Mouse (Mus musculus): Measurements from ENCODE around the gene Fam102b. TPM values are rescaled to one million over a fixed set of nuclear protein-coding genes. Genes with fewer than 3 reads are reported as not detected.

Fam102b gene
- polyA plus RNA-seq, 1 experiment from 2014 or later, result 22.2 TPM

GRCm38 (mm10) chr3:109031626-109032025 lies 4.2 kb upstream of the Fam102b start:
- no peak overlapping the region for H3K27ac ChIP-seq (replicated peaks)
- no peaks in the 10 kb centered on the region for H3K27me3 ChIP-seq (replicated peaks)
- H3K36me3 ChIP-seq, result no peaks in the 10 kb centered on the region
- H3K9me3 ChIP-seq (replicated peaks), result no peaks in the 10 kb centered on the region
- 84% methylated on average over 3 of the region's 3 CpGs for WGBS
- no peak overlapping the region for H3K9ac ChIP-seq (replicated peaks)
- ATAC-seq (ENCODE audit: low FRiP score), result no peak
- no peak overlapping the region for H3K4me2 ChIP-seq
- H3K4me1 ChIP-seq, result peaks cover 2% of the 10 kb centered on the region; the same call in 1 of the 2 replicates
- H3K4me3 ChIP-seq (replicated peaks), result no peak overlapping the region

- H3K9ac ChIP-seq (replicated peaks), result no peak overlapping the region
- no peaks in the 10 kb centered on the region for H3K27me3 ChIP-seq (replicated peaks)
- H3K9me3 ChIP-seq (replicated peaks), result no peaks in the 10 kb centered on the region
- H3K4me3 ChIP-seq (replicated peaks), result no peak overlapping the region
- H3K27ac ChIP-seq (replicated peaks), result no peak overlapping the region
- peaks cover 10% of the 10 kb centered on the region for H3K4me1 ChIP-seq
- no peaks in the 10 kb centered on the region for H3K36me3 ChIP-seq
- no peak overlapping the region for H3K4me2 ChIP-seq
- 61% methylated on average over 6 of the region's 6 CpGs for WGBS
- ATAC-seq (ENCODE audit: low FRiP score), result no peak
Measured at GRCm38 (mm10) chr3:109030817-109031216, 3.4 kb upstream of the Fam102b start.

- Histone ChIP-seq H3K9ac (replicated peaks) (no peak overlapping the region), H3K4me2 (no peak overlapping the region), H3K4me3 (replicated peaks) (no peak overlapping the region), H3K9me3 (replicated peaks) (no peaks in the 10 kb centered on the region), H3K27me3 (replicated peaks) (no peaks in the 10 kb centered on the region), H3K27ac (replicated peaks) (no peak overlapping the region), H3K36me3 (no peaks in the 10 kb centered on the region), H3K4me1 (peaks cover 20% of the 10 kb centered on the region)
- WGBS, result 50% methylated on average over 5 of the region's 5 CpGs
- ATAC-seq (ENCODE audit: low FRiP score), result no peak
Measured at GRCm38 (mm10) chr3:109029661-109030060, 2.3 kb upstream of the Fam102b start.

GRCm38 (mm10) chr3:109026991-109027470 lies 376 bp downstream of the Fam102b start:
- Histone ChIP-seq H3K9ac (replicated peaks) (peak overlapping the region; percentile 81), H3K9me3 (replicated peaks) (no peaks in the 10 kb centered on the region), H3K36me3 (no peaks in the 10 kb centered on the region), H3K27ac (replicated peaks) (peak overlapping the region; percentile 86), H3K27me3 (replicated peaks) (no peaks in the 10 kb centered on the region), H3K4me3 (replicated peaks) (peak overlapping the region; percentile 76), H3K4me1 (peaks cover 32% of the 10 kb centered on the region), H3K4me2 (peak overlapping the region; percentile 70)
- ATAC-seq (ENCODE audit: low FRiP score), result peak; percentile 85
- under 1% methylated on average over 50 of the region's 51 CpGs for WGBS

GRCm38 (mm10) chr3:109026462-109026990 lies 881 bp downstream of the Fam102b start:
- Histone ChIP-seq H3K9me3 (replicated peaks) (no peaks in the 10 kb centered on the region), H3K36me3 (no peaks in the 10 kb centered on the region), H3K27me3 (replicated peaks) (no peaks in the 10 kb centered on the region)

GRCm38 (mm10) chr3:109025579-109025978 lies 1.8 kb downstream of the Fam102b start:
- WGBS, result 17% methylated on average over 16 of the region's 16 CpGs
- peak overlapping the region; percentile 70 for H3K4me2 ChIP-seq
- peak overlapping the region; percentile 20 for H3K9ac ChIP-seq (replicated peaks)
- H3K27me3 ChIP-seq (replicated peaks), result no peaks in the 10 kb centered on the region
- H3K4me1 ChIP-seq, result peaks cover 32% of the 10 kb centered on the region
- ATAC-seq (ENCODE audit: low FRiP score), result peak; percentile 19; the same call in 1 of the 2 replicates
- H3K27ac ChIP-seq (replicated peaks), result no peak overlapping the region
- H3K4me3 ChIP-seq (replicated peaks), result peak overlapping the region; percentile 76
- H3K9me3 ChIP-seq (replicated peaks), result no peaks in the 10 kb centered on the region
- H3K36me3 ChIP-seq, result no peaks in the 10 kb centered on the region

More at GRCm38 (mm10) chr3:109026462-109026990, 881 bp downstream of the Fam102b start:
- H3K27ac ChIP-seq (replicated peaks), result peak overlapping the region; percentile 86
- H3K9ac ChIP-seq (replicated peaks), result peak overlapping the region; percentile 81
- H3K4me2 ChIP-seq, result peak overlapping the region; percentile 70
- peak overlapping the region; percentile 76 for H3K4me3 ChIP-seq (replicated peaks)
- WGBS, result 5% methylated on average over 15 of the region's 15 CpGs
- peaks cover 32% of the 10 kb centered on the region for H3K4me1 ChIP-seq
- peak; percentile 3; the same call in 1 of the 2 replicates for ATAC-seq (ENCODE audit: low FRiP score)

- peaks cover 32% of the 10 kb centered on the region for H3K4me1 ChIP-seq
- peak overlapping the region; percentile 23; the same call in 1 of the 2 replicates for H3K27ac ChIP-seq (replicated peaks)
- H3K9ac ChIP-seq (replicated peaks), result no peak overlapping the region
- no peaks in the 10 kb centered on the region for H3K36me3 ChIP-seq
- no peaks in the 10 kb centered on the region for H3K27me3 ChIP-seq (replicated peaks)
- no peak for ATAC-seq (ENCODE audit: low FRiP score)
- WGBS, result 51% methylated on average over 8 of the region's 8 CpGs
- no peak overlapping the region for H3K4me3 ChIP-seq (replicated peaks)
- no peak overlapping the region; the same call in 1 of the 2 replicates for H3K4me2 ChIP-seq
- no peaks in the 10 kb centered on the region for H3K9me3 ChIP-seq (replicated peaks)
Measured at GRCm38 (mm10) chr3:109023066-109023465, 4.3 kb downstream of the Fam102b start.

- H3K4me1 ChIP-seq, result peaks cover 29% of the 10 kb centered on the region
- WGBS, result 90% methylated on average over 6 of the region's 6 CpGs
- H3K9me3 ChIP-seq (replicated peaks), result no peaks in the 10 kb centered on the region
- no peak overlapping the region for H3K9ac ChIP-seq (replicated peaks)
- ATAC-seq (ENCODE audit: low FRiP score), result no peak
- H3K36me3 ChIP-seq, result no peaks in the 10 kb centered on the region
- no peaks in the 10 kb centered on the region for H3K27me3 ChIP-seq (replicated peaks)
- H3K4me3 ChIP-seq (replicated peaks), result no peak overlapping the region
- H3K4me2 ChIP-seq, result no peak overlapping the region
- H3K27ac ChIP-seq (replicated peaks), result no peak overlapping the region
Measured at GRCm38 (mm10) chr3:109021720-109022516, 5.5 kb downstream of the Fam102b start.

GRCm38 (mm10) chr3:109018336-109018735 lies 9.1 kb downstream of the Fam102b start:
- no peaks in the 10 kb centered on the region for H3K36me3 ChIP-seq
- no peak for ATAC-seq (ENCODE audit: low FRiP score)
- H3K27ac ChIP-seq (replicated peaks), result no peak overlapping the region
- H3K9ac ChIP-seq (replicated peaks), result no peak overlapping the region
- H3K4me2 ChIP-seq, result no peak overlapping the region
- H3K27me3 ChIP-seq (replicated peaks), result no peaks in the 10 kb centered on the region
- peaks cover 5% of the 10 kb centered on the region; the same call in 1 of the 2 replicates for H3K4me1 ChIP-seq
- WGBS, result 85% methylated on average over 5 of the region's 5 CpGs
- H3K4me3 ChIP-seq (replicated peaks), result no peak overlapping the region
- no peaks in the 10 kb centered on the region for H3K9me3 ChIP-seq (replicated peaks)

- Histone ChIP-seq H3K4me3 (replicated peaks) (no peak overlapping the region), H3K27me3 (replicated peaks) (no peaks in the 10 kb centered on the region), H3K36me3 (no peaks in the 10 kb centered on the region), H3K27ac (replicated peaks) (no peak overlapping the region), H3K4me2 (no peak overlapping the region), H3K4me1 (no peaks in the 10 kb centered on the region), H3K9ac (replicated peaks) (no peak overlapping the region), H3K9me3 (replicated peaks) (no peaks in the 10 kb centered on the region)
- ATAC-seq (ENCODE audit: low FRiP score), result no peak
- WGBS, result 81% methylated on average over 4 of the region's 4 CpGs
Measured at GRCm38 (mm10) chr3:109012595-109012994, 14.8 kb downstream of the Fam102b start.

GRCm38 (mm10) chr3:109010489-109011260 lies 16.7 kb downstream of the Fam102b start:
- Histone ChIP-seq H3K4me3 (replicated peaks) (no peak overlapping the region), H3K4me1 (no peaks in the 10 kb centered on the region), H3K36me3 (no peaks in the 10 kb centered on the region), H3K27me3 (replicated peaks) (no peaks in the 10 kb centered on the region), H3K9ac (replicated peaks) (no peak overlapping the region), H3K27ac (replicated peaks) (0 out of 2 replicates have a peak overlapping the region, but pooled peaks have one; percentile 5), H3K4me2 (no peak overlapping the region), H3K9me3 (replicated peaks) (no peaks in the 10 kb centered on the region)
- ATAC-seq (ENCODE audit: low FRiP score), result no peak
- 42% methylated on average over 7 of the region's 7 CpGs for WGBS

Measured in neural tube, embryonic 15.5 days (tissue).